In genomic region chr9:108540846-108541245, GRCm38 (mm10) we compare ENCODE assay signal across 23 mouse cellular contexts. TPM values are rescaled to one million over a fixed set of nuclear protein-coding genes. Genes with fewer than 3 reads are reported as not detected.
DNase-seq lines count a peak whose midpoint lies in the region; ATAC-seq lines count a peak whose summit lies in the region.
"Had no signal": no experiment of that assay in that cellular context is flagged by ENCODE, and none has a peak within 500 bp of the region (broad histone marks: within the 10 kb centered on the region; RNA-seq: fewer than 3 reads in every experiment).

No protein-coding gene starts in this region.

- H3K9ac ChIP-seq in midbrain, embryonic 13.5 days (replicated peaks), result no peak overlapping the region
- H3K9ac ChIP-seq: embryonic facial prominence, embryonic 12.5 days; embryonic facial prominence, embryonic 15.5 days; forebrain, postnatal 0 days; hindbrain, embryonic 12.5 days; hindbrain, embryonic 15.5 days had no signal

- no peak overlapping the region for H3K4me2 ChIP-seq in midbrain, embryonic 13.5 days (replicated peaks)
- H3K4me2 ChIP-seq: embryonic facial prominence, embryonic 12.5 days; embryonic facial prominence, embryonic 15.5 days; heart, embryonic 11.5 days; hindbrain, embryonic 12.5 days; hindbrain, embryonic 15.5 days had no signal

- H3K27me3 ChIP-seq in midbrain, embryonic 13.5 days, result no peaks in the 10 kb centered on the region
- H3K27me3 ChIP-seq: embryonic facial prominence, embryonic 12.5 days; embryonic facial prominence, embryonic 15.5 days; hindbrain, embryonic 12.5 days; hindbrain, embryonic 15.5 days had no signal

- H3K4me1 ChIP-seq in midbrain, embryonic 13.5 days (replicated peaks), result no peaks in the 10 kb centered on the region
- H3K4me1 ChIP-seq: embryonic facial prominence, embryonic 12.5 days; embryonic facial prominence, embryonic 15.5 days; hindbrain, embryonic 12.5 days; hindbrain, embryonic 15.5 days had no signal

- peak; percentile 61 for DNase-seq in CD4-positive helper T cell, adult 2 months (ENCODE audit: low read depth, low spot score)
- peak; percentile 45 for DNase-seq in CD4-positive, CD25-positive, alpha-beta regulatory T cell, adult 2 months (ENCODE audit: low read depth, low spot score)
- peak; percentile 65 for DNase-seq in naive thymus-derived CD4-positive, alpha-beta T cell, adult 2 months (ENCODE audit: low read depth)
- no peak for DNase-seq in layer of hippocampus, adult 8-10 months (ENCODE audit: low spot score in 2 of 2)
- DNase-seq: adrenal gland, adult 2 months; adrenal gland, postnatal 14 days; cerebellum, adult 11 months; cerebellum, adult 2 months; cerebellum, adult 9-11 months; cerebellum, postnatal 25 days; forebrain, postnatal 0 days; gastrocnemius, adult 2 months; gastrocnemius, postnatal 14 days; heart, adult 2 months had no signal

- no peak overlapping the region for H3K4me3 ChIP-seq in midbrain, embryonic 13.5 days (replicated peaks)
- H3K4me3 ChIP-seq: embryonic facial prominence, embryonic 12.5 days; embryonic facial prominence, embryonic 15.5 days; gastrocnemius, adult 2 months; heart, adult 2 months; hindbrain, embryonic 12.5 days; hindbrain, embryonic 15.5 days had no signal

- peaks cover 92% of the 10 kb centered on the region for H3K36me3 ChIP-seq in midbrain, embryonic 13.5 days

- no peak overlapping the region for H3K27ac ChIP-seq in midbrain, embryonic 13.5 days
- H3K27ac ChIP-seq: embryonic facial prominence, embryonic 12.5 days; embryonic facial prominence, embryonic 15.5 days; gastrocnemius, adult 2 months; heart, adult 2 months; hindbrain, embryonic 12.5 days; hindbrain, embryonic 15.5 days had no signal

- no peaks in the 10 kb centered on the region for H3K9me3 ChIP-seq in midbrain, embryonic 13.5 days
- H3K9me3 ChIP-seq: embryonic facial prominence, embryonic 12.5 days; embryonic facial prominence, embryonic 15.5 days; hindbrain, embryonic 12.5 days; hindbrain, embryonic 15.5 days had no signal

- ATAC-seq in activated CD4-positive, CD25-positive, alpha-beta regulatory T cell, adult 4 months, result peak; percentile 57
- no peak for ATAC-seq in midbrain, embryonic 13.5 days
- ATAC-seq: forebrain, embryonic 14.5 days; forebrain, postnatal 0 days; intestine, embryonic 16.5 days had no signal

RNA-seq across cellular contexts. Expression of gene Impdh2, which starts 19.2 kb away (rescaled TPM):
- 100 to 1,000 TPM; 126 to 172 TPM for polyA plus RNA-seq in activated CD4-positive, CD25-positive, alpha-beta regulatory T cell, adult 4 months (2017; shearing (Covaris generic))
- polyA plus RNA-seq in midbrain, embryonic 13.5 days (2015; fragmentation: Nextera tagmentation; extraction: Ambion mirVana), result 108 and 115 TPM in 2 replicates
- 10 to 100 TPM; 53.1 to 59.5 (median 58.0) TPM for total RNA-seq in layer of hippocampus, adult 8-10 months (2022)

RNA-seq across cellular contexts. Expression of gene Qrich1, which starts 24.2 kb away (rescaled TPM):
- 10 to 100 TPM; 71.0 to 77.8 TPM for polyA plus RNA-seq in activated CD4-positive, CD25-positive, alpha-beta regulatory T cell, adult 4 months (2017; shearing (Covaris generic))
- polyA plus RNA-seq in midbrain, embryonic 13.5 days (2015; fragmentation: Nextera tagmentation; extraction: Ambion mirVana), result 141 and 146 TPM in 2 replicates
- total RNA-seq in layer of hippocampus, adult 8-10 months (2022), result 100 to 1,000 TPM; 141 to 150 (median 146) TPM

RNA-seq across cellular contexts. Expression of gene Ndufaf3, which starts 26.4 kb away (rescaled TPM):
- polyA plus RNA-seq in activated CD4-positive, CD25-positive, alpha-beta regulatory T cell, adult 4 months (2017; shearing (Covaris generic)), result 10 to 100 TPM; 58.2 to 74.6 TPM
- 73.7 and 79.2 TPM in 2 replicates for polyA plus RNA-seq in midbrain, embryonic 13.5 days (2015; fragmentation: Nextera tagmentation; extraction: Ambion mirVana)
- total RNA-seq in layer of hippocampus, adult 8-10 months (2022), result 10 to 100 TPM; 63.7 to 73.3 (median 70.0) TPM

RNA-seq across cellular contexts. Expression of gene Dalrd3, which starts 28.8 kb away (rescaled TPM):
- 10 to 100 TPM; 46.1 to 77.0 TPM for polyA plus RNA-seq in activated CD4-positive, CD25-positive, alpha-beta regulatory T cell, adult 4 months (2017; shearing (Covaris generic))
- polyA plus RNA-seq in midbrain, embryonic 13.5 days (2015; fragmentation: Nextera tagmentation; extraction: Ambion mirVana), result 321 and 345 TPM in 2 replicates
- 100 to 1,000 TPM in 1 of 4 experiments, 10 to 100 TPM in 3; 89.4 to 104 (median 95.7) TPM for total RNA-seq in layer of hippocampus, adult 8-10 months (2022)

RNA-seq across cellular contexts. Expression of gene Qars, which starts 33.3 kb away (rescaled TPM):
- 100 to 1,000 TPM; 131 to 141 TPM for polyA plus RNA-seq in activated CD4-positive, CD25-positive, alpha-beta regulatory T cell, adult 4 months (2017; shearing (Covaris generic))
- 70.2 and 70.5 TPM in 2 replicates for polyA plus RNA-seq in midbrain, embryonic 13.5 days (2015; fragmentation: Nextera tagmentation; extraction: Ambion mirVana)
- total RNA-seq in layer of hippocampus, adult 8-10 months (2022), result 10 to 100 TPM; 84.0 to 96.5 (median 89.4) TPM

Comparison
In these comparisons a context has a peak if more than half of its experiments do, and no peak if none do; other contexts are left out.
1. DNase-seq: peak in CD4-positive helper T cell, adult 2 months (single experiment), CD4-positive, CD25-positive, alpha-beta regulatory T cell, adult 2 months (single experiment) and naive thymus-derived CD4-positive, alpha-beta T cell, adult 2 months (single experiment); none in layer of hippocampus, adult 8-10 months (0 of 2).